Mouse (Mus musculus): Measurements from ENCODE around the gene Ttn.

DNA sequence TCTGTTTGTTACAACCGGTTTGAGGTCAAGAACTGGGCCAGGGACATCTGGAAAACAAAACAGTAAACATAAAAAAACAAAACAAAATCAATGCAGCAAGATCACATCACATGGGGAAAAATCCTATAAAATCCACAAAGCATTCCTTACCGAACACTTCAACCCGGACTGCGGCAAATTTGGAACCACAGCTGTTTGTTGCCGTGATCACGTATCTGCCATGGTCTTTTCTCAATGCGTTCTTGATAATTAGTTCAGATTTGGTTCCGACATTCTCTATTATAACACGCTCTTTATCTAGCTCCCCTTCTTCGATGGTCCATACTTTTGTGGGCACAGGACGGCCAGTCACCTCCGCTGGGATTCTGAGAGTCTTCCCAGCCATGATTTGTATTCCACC lies 198.2 kb downstream of the Ttn start:
- no peak for TF ChIP-seq CTCF (IDR thresholded peaks at IDR 0.05; ENCODE audit: low read depth, low read length)
- no peak for TF ChIP-seq TAL1 (conservative IDR thresholded peaks at IDR 0.05; ENCODE audit: low read depth, low read length)
